Mouse (Mus musculus) frontal cortex, adult 2 months (tissue): ENCODE results near the gene Alk. TPM values are rescaled to one million over a fixed set of nuclear protein-coding genes. Genes with fewer than 3 reads are reported as not detected.
A peak's percentile ranks its signal among the peaks of the same experiment; 100 is the strongest.

Source experiments
- DNase-seq, 2 experiments: peaks; one replicate each; pipeline ENCODE4 v3.0.0; 2022; ENCODE audit warnings: low spot score in 1 of 2; ENCODE audit errors: extremely low spot score in 1 of 2
- polyA plus RNA-seq: library from polyadenylated mRNA; depleted of rRNA; stranded (reverse); fragments of >200 nt; gene quantifications from 2 replicates; pipeline ENCODE4 v1.2.3, GENCODE M21; 2012

Gene Alk
- polyA plus RNA-seq, 1 experiment, result 3.7 TPM

- peak in 1 of 2 experiments; percentile 49 for DNase-seq
Observed at GRCm38 (mm10) chr17:72414676-72415075, 189.8 kb downstream of the Alk start.

- DNase-seq, result no peak
Observed at GRCm38 (mm10) chr17:72404813-72405212, 199.6 kb downstream of the Alk start.

- no peak for DNase-seq
Observed at GRCm38 (mm10) chr17:72401861-72402260, 202.6 kb downstream of the Alk start.

- DNase-seq, result no peak
Observed at GRCm38 (mm10) chr17:72401349-72401748, 203.1 kb downstream of the Alk start.

- DNase-seq, result no peak
Observed at GRCm38 (mm10) chr17:72399331-72400059, 204.9 kb downstream of the Alk start.

GRCm38 (mm10) chr17:72395956-72396355, 208.5 kb downstream of the Alk start:
- peak in 1 of 2 experiments; percentile 1 for DNase-seq

- no peak for DNase-seq
Observed at GRCm38 (mm10) chr17:72368991-72369390, 235.4 kb downstream of the Alk start.

GRCm38 (mm10) chr17:72362811-72363496, 241.5 kb downstream of the Alk start:
- peak in 1 of 2 experiments; percentile 16 for DNase-seq

GRCm38 (mm10) chr17:72361961-72362360, 242.5 kb downstream of the Alk start:
- DNase-seq, result no peak

- no peak for DNase-seq
Observed at GRCm38 (mm10) chr17:72356759-72357302, 247.6 kb downstream of the Alk start.

GRCm38 (mm10) chr17:72339437-72339836, 265.0 kb downstream of the Alk start:
- no peak for DNase-seq

GRCm38 (mm10) chr17:72332909-72333308, 271.5 kb downstream of the Alk start:
- no peak for DNase-seq

GRCm38 (mm10) chr17:72325941-72326340, 278.5 kb downstream of the Alk start:
- DNase-seq, result no peak

- peak in 1 of 2 experiments; percentile 19 for DNase-seq
Observed at GRCm38 (mm10) chr17:72319576-72319975, 284.9 kb downstream of the Alk start.

GRCm38 (mm10) chr17:72299651-72300050, 304.8 kb downstream of the Alk start:
- DNase-seq, result no peak

- DNase-seq, result no peak
Observed at GRCm38 (mm10) chr17:72296349-72296748, 308.1 kb downstream of the Alk start.

- DNase-seq, result no peak
Observed at GRCm38 (mm10) chr17:72293267-72293580, 311.2 kb downstream of the Alk start.

- no peak for DNase-seq
Observed at GRCm38 (mm10) chr17:72292444-72293266, 311.8 kb downstream of the Alk start.

- no peak for DNase-seq
Observed at GRCm38 (mm10) chr17:72285961-72286360, 318.5 kb downstream of the Alk start.

GRCm38 (mm10) chr17:72278296-72278695, 326.1 kb downstream of the Alk start:
- DNase-seq, result no peak

GRCm38 (mm10) chr17:72276778-72277177, 327.6 kb downstream of the Alk start:
- no peak for DNase-seq
